Mouse (Mus musculus) midbrain, postnatal 0 days (tissue): Measurements from ENCODE around the gene Magi3. TPM values are rescaled to one million over a fixed set of nuclear protein-coding genes. Genes with fewer than 3 reads are reported as not detected.

Experiments used
- ATAC-seq: fragments of 200-750 bp; cut with Nextera tagmentation; 2 replicates; pipeline ENCODE4 v1.8.0; 2017; ENCODE audit warnings: moderate number of reproducible peaks, mild to moderate bottlenecking, moderate TSS enrichment, moderate library complexity; ENCODE audit not compliant: low FRiP score
- DNase-seq: peaks from one replicate; pipeline ENCODE4 v3.0.0-alpha.2; 2015; ENCODE audit warnings: low spot score
- H3K27ac ChIP-seq: fragments of 300-500 bp; sonication (generic); 2 replicates; pipeline ENCODE4 v1.5.1; 2014; ENCODE audit warnings: low read depth, mild to moderate bottlenecking, low read length, mixed read lengths
- H3K27me3 ChIP-seq: fragments of 300-500 bp; sonication (generic); 2 replicates; pipeline ENCODE4 v1.6.1; 2014; ENCODE audit warnings: low read length, control low read depth, mixed read lengths; ENCODE audit not compliant: insufficient read depth
- H3K36me3 ChIP-seq: fragments of 300-500 bp; sonication (generic); 2 replicates; pipeline ENCODE4 v1.6.1; 2014; ENCODE audit warnings: low read length, control low read depth, mixed read lengths; ENCODE audit not compliant: insufficient read depth
- H3K4me1 ChIP-seq: fragments of 300-500 bp; sonication (generic); 2 replicates; pipeline ENCODE4 v1.6.1; 2014; ENCODE audit warnings: mild to moderate bottlenecking, control low read depth, antibody characterized with exemption, low read length, mixed read lengths; ENCODE audit not compliant: insufficient read depth
- H3K4me2 ChIP-seq: fragments of 300-500 bp; sonication (generic); 2 replicates; pipeline ENCODE4 v1.6.1; 2014; ENCODE audit warnings: low read depth, mild to moderate bottlenecking, low read length, mixed read lengths; ENCODE audit not compliant: poor library complexity, severe bottlenecking
- H3K4me3 ChIP-seq: fragments of 300-500 bp; sonication (generic); 2 replicates; pipeline ENCODE4 v1.5.1; 2014; ENCODE audit warnings: low read depth, mild to moderate bottlenecking, low read length, moderate library complexity
- H3K9ac ChIP-seq: fragments of 300-500 bp; sonication (generic); replicated peaks from 2 replicates; pipeline ENCODE4 v1.6.1; 2014; ENCODE audit warnings: mild to moderate bottlenecking, low read length, moderate library complexity, mixed read lengths; ENCODE audit not compliant: poor library complexity, severe bottlenecking
- H3K9me3 ChIP-seq: fragments of 300-500 bp; sonication (generic); 2 replicates; pipeline ENCODE4 v1.6.1; 2016; ENCODE audit warnings: low read length, control low read depth
- CTCF ChIP-seq: IDR thresholded peaks from 2 replicates; pipeline ENCODE4 v1.5.1; 2016; ENCODE audit warnings: antibody characterized with exemption, mild to moderate bottlenecking
- WGBS: fragments of 180-500 bp; shearing (Covaris S2); extraction: QIAGEN DNeasy Blood & Tissue Kit; methylation state at CpG from one replicate; pipeline ENCODE4 v1.1.7; 2014; 5-methylcytosine and 5-hydroxymethylcytosine counted together
- polyA plus RNA-seq: library from polyadenylated mRNA; unstranded; fragments of >200 nt; fragmentation: Nextera tagmentation; extraction: Ambion mirVana; gene quantifications from 2 replicates; pipeline ENCODE4 v1.2.1, GENCODE M21; 2015
- total RNA-seq: library from RNA; depleted of rRNA; stranded (reverse); fragments of >200 nt; gene quantifications from 2 replicates; pipeline ENCODE4 v1.2.3, GENCODE M21; 2014

The Magi3 gene
- total and polyA plus RNA-seq, 2 experiments from 2014 or later: 3.1 to 17.0 TPM

GRCm38 (mm10) chr3:104059001-104059622 is 161.1 kb downstream of the Magi3 start:
- H3K9me3 ChIP-seq: no peaks in the 10 kb centered on the region
- peak; percentile 49; the same call in 1 of the 2 replicates for ATAC-seq
- H3K36me3 ChIP-seq: no peaks in the 10 kb centered on the region
- peak overlapping the region; percentile 9; the same call in 1 of the 2 replicates for H3K4me2 ChIP-seq
- H3K27me3 ChIP-seq: no peaks in the 10 kb centered on the region
- no peak overlapping the region for H3K9ac ChIP-seq
- TF ChIP-seq CTCF: no peak
- no peak overlapping the region for H3K27ac ChIP-seq
- WGBS: 49% methylated on average over 6 of the region's 6 CpGs
- H3K4me3 ChIP-seq: no peak overlapping the region
- no peaks in the 10 kb centered on the region; the same call in 1 of the 2 replicates for H3K4me1 ChIP-seq
- peak; percentile 72 for DNase-seq

- H3K27ac ChIP-seq: no peak overlapping the region
- H3K27me3 ChIP-seq: no peaks in the 10 kb centered on the region
- no peak for TF ChIP-seq CTCF
- H3K9me3 ChIP-seq: no peaks in the 10 kb centered on the region
- 0 out of 2 replicates have a peak, but pooled peaks cover under 1% of the 10 kb centered on the region for H3K36me3 ChIP-seq
- no peak overlapping the region for H3K9ac ChIP-seq
- H3K4me2 ChIP-seq: no peak overlapping the region
- ATAC-seq (no peak), DNase-seq (peak; percentile 34)
- no peak overlapping the region for H3K4me3 ChIP-seq
- no peaks in the 10 kb centered on the region for H3K4me1 ChIP-seq
- 70% methylated on average over 1 of the region's 1 CpGs for WGBS
Observed at GRCm38 (mm10) chr3:104032747-104033146, 187.4 kb downstream of the Magi3 start.

GRCm38 (mm10) chr3:104032086-104032485 is 188.1 kb downstream of the Magi3 start:
- Histone ChIP-seq H3K9ac (no peak overlapping the region), H3K4me3 (no peak overlapping the region), H3K4me2 (no peak overlapping the region), H3K27me3 (no peaks in the 10 kb centered on the region), H3K4me1 (no peaks in the 10 kb centered on the region), H3K27ac (no peak overlapping the region), H3K36me3 (no peaks in the 10 kb centered on the region), H3K9me3 (no peaks in the 10 kb centered on the region)
- ATAC-seq (no peak), DNase-seq (no peak)
- WGBS: 94% methylated on average over 1 of the region's 1 CpGs
- TF ChIP-seq CTCF: no peak

GRCm38 (mm10) chr3:104026938-104027337 is 193.2 kb downstream of the Magi3 start:
- WGBS: 42% methylated on average over 3 of the region's 3 CpGs
- ATAC-seq (no peak), DNase-seq (no peak)
- Histone ChIP-seq H3K27ac (no peak overlapping the region), H3K4me3 (no peak overlapping the region), H3K27me3 (no peaks in the 10 kb centered on the region), H3K4me1 (no peaks in the 10 kb centered on the region), H3K9me3 (no peaks in the 10 kb centered on the region), H3K9ac (no peak overlapping the region), H3K36me3 (0 out of 2 replicates have a peak, but pooled peaks cover 2% of the 10 kb centered on the region), H3K4me2 (no peak overlapping the region)
- TF ChIP-seq CTCF: no peak

GRCm38 (mm10) chr3:104020101-104020500 is 200.1 kb downstream of the Magi3 start:
- H3K27ac ChIP-seq: no peak overlapping the region
- H3K9me3 ChIP-seq: no peaks in the 10 kb centered on the region
- DNase-seq: no peak
- H3K9ac ChIP-seq: no peak overlapping the region
- no peak overlapping the region for H3K4me3 ChIP-seq
- no peaks in the 10 kb centered on the region for H3K4me1 ChIP-seq
- H3K36me3 ChIP-seq: peaks cover 26% of the 10 kb centered on the region; the same call in 1 of the 2 replicates
- TF ChIP-seq CTCF: no peak
- no peak for ATAC-seq
- H3K4me2 ChIP-seq: no peak overlapping the region
- WGBS: 90% methylated on average over 12 of the region's 12 CpGs
- H3K27me3 ChIP-seq: no peaks in the 10 kb centered on the region

GRCm38 (mm10) chr3:104019453-104019852 is 200.7 kb downstream of the Magi3 start:
- H3K27me3 ChIP-seq: no peaks in the 10 kb centered on the region
- H3K4me2 ChIP-seq: no peak overlapping the region
- H3K27ac ChIP-seq: no peak overlapping the region
- no peaks in the 10 kb centered on the region for H3K9me3 ChIP-seq
- DNase-seq: peak; percentile 64
- H3K4me1 ChIP-seq: no peaks in the 10 kb centered on the region
- no peak overlapping the region for H3K9ac ChIP-seq
- H3K4me3 ChIP-seq: no peak overlapping the region
- no peak for ATAC-seq
- 57% methylated on average over 4 of the region's 4 CpGs for WGBS
- peak; percentile 70 for TF ChIP-seq CTCF
- H3K36me3 ChIP-seq: peaks cover 30% of the 10 kb centered on the region; the same call in 1 of the 2 replicates
